Mouse (Mus musculus) myocyte (in vitro differentiated cells): ENCODE results near the gene Snai1.

Experiments
- CEBPB ChIP-seq: IDR thresholded peaks from 2 replicates; pipeline ENCODE4 v1.6.1; 2011; ENCODE audit warnings: mild to moderate bottlenecking, moderate library complexity; ENCODE audit not compliant: poor library complexity, insufficient read depth, severe bottlenecking
- MYOD1 ChIP-seq, 3 experiments: IDR thresholded peaks; one replicate each; pipeline ENCODE4 v1.6.1; 2011; ENCODE audit warnings: control low read depth in 2 of 3, low read depth in 2 of 3, mild to moderate bottlenecking in 2 of 3, moderate library complexity in 1 of 3; ENCODE audit not compliant: insufficient read length in 2 of 3, control insufficient read depth in 1 of 3
- POLR2A ChIP-seq: IDR thresholded peaks from one replicate; pipeline ENCODE4 v1.6.1; 2011; ENCODE audit warnings: low read depth, mild to moderate bottlenecking, control low read depth, moderate library complexity; ENCODE audit not compliant: insufficient read length
- POLR2AphosphoS2 ChIP-seq: IDR thresholded peaks from one replicate; pipeline ENCODE4 v1.6.1; 2011; ENCODE audit warnings: low read depth, control low read depth; ENCODE audit not compliant: insufficient read length
- USF1 ChIP-seq: IDR thresholded peaks from one replicate; pipeline ENCODE4 v1.6.1; 2011; ENCODE audit warnings: low read depth, mild to moderate bottlenecking, control low read depth, moderate library complexity

- TF ChIP-seq POLR2A (no peak), USF1 (no peak), CEBPB (no peak), MYOD1 (IDR thresholded peaks at IDR 0.05; ENCODE audit: control insufficient read depth in 1 of 3, insufficient read length in 2 of 3, low read depth in 2 of 3) (no peak), POLR2AphosphoS2 (no peak)
These were observed 11.0 kb downstream of the Snai1 start for GRCm38 (mm10) chr2:167548961-167549360.
